Mouse (Mus musculus) Muller cell, postnatal 12 days (primary cell): ENCODE results near the gene Sowaha.

ENCODE experiments used
- DNase-seq: peaks from one replicate; pipeline ENCODE4 v3.0.0-alpha.2; 2015; ENCODE audit errors: inconsistent ontology term

Sowaha gene

DNA sequence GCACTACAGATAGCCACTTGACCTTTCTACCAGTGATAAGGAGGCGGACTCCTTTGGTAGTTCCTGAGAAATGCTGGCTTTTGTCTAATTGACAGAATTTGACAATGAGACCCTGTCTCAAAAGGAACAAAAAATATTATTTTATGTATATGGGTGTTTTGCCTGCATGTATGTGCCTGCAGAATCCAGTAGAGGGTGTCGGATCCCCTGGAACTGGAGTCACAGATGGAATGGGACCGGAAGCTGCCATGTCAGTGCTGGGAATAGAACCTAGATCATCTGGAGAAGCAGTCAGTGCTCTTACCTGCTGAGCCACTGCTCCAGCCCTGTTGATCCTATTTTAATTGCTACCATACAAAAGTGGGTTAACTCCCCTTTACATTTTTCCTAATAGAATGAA, 7.4 kb downstream of the Sowaha start:
- no peak for DNase-seq

DNA sequence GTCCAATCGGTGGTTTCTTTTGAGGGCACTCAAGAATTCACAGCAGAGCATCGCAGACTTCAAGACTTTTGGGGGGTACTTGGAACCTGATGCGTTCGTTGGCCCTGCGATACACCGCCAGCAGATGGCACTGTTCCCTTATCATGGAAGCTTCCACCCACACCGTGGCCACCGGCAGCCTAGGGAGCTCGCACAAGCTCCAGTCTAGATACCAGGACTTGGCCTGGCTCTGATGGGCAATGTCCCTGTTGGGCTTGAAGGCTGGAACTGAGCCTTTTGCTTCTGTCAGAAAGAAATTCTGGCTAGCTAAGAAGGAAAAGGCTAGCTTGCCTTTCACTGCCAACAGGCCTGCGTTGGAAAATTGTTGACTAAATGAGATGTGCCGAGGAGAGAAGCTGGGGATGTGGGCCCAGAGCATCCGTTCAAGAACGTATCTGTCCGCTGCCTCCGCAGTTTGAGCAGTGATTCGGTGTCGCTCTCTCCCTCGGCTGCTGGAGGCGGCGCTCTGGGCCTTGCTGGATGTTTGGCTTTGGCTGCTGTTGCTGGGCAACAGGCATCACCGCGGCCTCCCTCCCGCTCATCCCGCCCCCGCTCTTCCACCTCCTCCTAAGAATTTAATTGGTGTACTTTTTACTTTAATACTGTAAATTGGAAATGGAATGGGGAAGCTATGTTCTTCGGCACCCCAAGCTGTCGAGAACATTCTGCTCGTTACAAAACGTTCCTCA, 9.9 kb downstream of the Sowaha start, which contains the start of gene Gm9837:
Gm9837 (minus strand) TSS at position 512 of the 728 bp plus-strand sequence.
- peak; percentile 92 for DNase-seq

DNA sequence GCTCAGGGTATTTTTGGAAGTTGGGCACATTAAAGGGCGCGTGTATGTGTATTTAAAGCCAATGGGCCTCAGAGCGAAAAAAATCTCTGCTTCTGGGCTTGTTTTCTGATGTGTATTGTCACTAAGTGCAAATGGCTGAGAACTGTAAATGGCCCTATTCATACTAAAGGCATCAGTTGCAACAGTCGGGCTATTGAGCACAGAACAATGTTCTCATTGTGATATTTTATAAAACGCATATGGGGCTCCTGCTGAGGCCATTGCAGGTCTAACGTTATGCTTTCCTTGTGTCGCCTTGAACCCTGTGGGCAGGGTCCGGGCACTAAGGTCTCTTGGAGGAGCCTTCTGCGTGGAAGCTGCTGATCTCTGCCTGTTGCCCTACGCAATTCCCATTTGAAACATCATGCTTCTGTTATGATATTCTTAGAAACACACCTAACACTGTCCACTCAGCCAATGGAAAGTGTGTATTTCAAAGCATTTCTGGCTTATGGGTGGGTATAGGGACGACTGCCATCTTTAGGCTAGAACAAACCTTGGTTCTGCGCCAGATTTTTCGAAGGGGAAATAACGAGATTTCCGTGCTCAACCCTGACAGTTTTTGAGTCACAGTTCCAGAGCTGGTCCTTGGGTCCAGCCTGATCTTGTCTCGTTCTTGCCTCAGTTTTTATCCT, 10.6 kb downstream of the Sowaha start:
- no peak for DNase-seq

DNA sequence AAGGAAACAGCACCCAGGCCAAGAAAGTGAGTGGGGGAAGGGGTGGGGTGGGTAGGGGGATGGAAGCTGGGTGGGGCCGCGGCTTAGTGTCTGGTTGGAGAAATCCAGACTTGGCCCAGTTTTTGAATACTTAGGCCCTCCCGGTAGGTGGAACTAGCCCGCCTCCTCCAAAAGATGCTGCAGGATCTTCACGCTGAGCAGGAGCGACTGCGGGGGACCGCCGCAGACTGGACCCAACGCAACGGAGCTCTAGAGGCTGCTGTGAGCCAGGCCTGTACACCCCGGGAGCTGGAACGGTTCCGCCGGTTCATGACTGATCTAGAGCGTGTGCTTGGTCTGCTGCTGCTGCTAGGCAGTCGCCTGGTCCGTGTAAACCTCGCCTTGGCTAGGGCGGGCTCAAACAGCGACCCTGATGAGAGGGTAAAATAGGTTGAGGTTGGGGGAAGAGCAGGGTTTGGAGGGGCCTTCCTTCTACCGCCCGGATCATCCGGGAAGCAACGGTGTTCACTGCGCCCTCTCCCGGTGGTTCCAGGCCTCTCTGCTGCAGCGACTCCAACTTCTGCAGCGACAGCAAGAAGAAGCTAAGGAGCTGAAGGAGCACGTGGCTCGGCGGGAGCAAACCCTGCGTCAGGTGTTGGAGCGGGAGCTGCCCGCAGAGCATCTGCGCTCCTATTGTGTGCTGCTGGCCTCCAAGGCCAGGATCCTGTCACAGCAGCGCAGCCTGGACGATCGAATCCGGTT, 13.7 kb downstream of the Sowaha start:
- DNase-seq = peak; percentile 61

DNA sequence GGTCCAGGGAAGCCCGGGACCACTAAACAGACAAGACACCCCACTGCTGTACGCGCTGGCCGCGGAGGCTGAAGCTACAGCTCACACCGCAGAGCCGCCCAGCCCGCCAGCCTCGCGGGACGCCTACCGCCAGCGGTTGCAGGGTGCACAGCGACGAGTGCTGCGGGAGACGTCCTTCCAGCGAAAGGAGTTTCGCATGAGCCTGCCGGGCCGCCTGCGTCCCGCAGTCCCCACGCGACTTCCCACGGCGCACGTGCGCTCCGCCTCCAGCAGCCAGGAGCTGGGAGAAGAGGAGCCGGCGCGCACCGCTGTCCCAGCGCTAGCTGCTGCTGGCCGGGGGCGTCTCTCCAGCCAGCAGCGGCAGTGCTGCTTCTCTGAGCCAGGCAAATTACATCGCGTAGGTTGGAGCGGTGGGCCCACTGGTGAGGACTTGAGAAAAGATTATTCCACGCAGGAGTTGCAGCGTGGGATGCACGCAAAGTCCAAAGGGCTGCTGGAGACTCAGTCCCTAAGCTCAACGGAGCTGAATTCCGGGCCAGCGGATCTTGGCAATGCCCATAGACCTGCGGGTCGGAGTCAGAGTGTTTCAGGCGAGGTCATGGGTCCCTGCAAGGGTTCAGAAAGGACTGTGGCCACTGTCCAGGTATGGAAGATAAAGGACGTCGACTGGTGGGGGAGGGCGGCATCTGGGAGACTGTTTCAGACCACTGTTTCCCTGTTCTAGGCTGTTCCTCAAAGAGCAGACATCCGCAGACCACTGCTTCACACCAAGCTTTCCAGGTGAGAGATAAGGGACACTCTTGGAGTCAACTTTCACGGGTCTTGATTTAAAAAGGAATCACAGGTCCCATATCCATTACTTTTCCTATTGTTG, 16.3 kb downstream of the Sowaha start:
- DNase-seq = no peak

DNA sequence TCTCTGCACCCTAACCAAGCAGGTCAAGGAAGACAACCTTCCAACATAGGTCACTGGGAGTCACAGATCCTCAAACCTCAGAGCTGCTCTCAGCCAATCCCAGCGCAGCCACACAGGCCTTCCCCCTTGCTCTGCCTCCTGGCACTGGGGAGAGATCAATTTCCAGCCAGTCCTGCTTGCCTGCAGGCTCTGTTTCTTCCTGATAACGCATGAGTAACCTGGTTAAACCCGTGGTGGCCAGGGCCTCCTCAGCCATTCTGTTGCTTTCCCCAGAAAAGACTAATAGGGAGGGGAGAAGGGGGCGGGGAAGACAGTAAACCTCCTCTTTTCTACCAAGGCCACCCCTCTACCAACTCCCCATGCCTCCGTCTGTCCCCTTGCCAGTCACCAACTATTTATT, 18.3 kb downstream of the Sowaha start:
- no peak for DNase-seq

DNA sequence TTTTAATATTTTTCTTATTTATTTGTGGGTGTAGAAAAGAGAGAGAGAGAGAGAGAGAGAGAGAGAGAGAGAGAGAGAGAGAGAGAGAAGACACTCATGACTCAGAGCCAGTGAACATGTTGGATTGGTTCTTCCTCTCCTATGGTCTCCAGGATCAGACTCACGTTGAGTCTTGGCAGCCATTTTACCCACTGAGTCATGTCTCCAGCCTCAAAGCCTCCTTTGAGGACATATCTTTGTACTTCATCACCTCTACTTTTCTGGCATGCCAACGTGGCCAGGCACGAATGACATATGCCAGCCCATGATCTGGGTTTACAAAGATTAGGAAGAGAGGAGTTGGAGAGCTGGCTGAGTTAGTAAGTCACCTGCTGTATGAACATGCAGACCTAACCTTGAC, 19.9 kb downstream of the Sowaha start:
- peak; percentile 48 for DNase-seq

DNA sequence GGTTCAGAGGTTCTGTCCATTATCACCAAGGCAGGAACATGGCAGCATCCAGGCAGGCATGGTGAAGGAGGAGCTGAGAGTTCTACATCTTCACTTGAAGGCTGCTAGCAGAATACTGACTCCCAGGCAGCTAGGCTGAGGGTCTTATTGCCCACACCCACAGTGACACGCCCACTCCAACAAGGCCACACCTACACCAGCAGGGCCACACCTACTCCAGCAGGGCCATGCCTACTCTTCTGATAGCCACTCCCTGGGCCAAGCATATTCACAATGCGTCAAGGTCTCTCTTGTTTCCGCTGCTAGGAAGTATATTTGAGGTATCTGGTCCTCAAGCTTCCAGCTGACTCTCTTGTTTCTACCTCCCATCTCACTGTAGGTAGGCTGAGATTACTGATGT, 21.1 kb downstream of the Sowaha start:
- DNase-seq = no peak

DNA sequence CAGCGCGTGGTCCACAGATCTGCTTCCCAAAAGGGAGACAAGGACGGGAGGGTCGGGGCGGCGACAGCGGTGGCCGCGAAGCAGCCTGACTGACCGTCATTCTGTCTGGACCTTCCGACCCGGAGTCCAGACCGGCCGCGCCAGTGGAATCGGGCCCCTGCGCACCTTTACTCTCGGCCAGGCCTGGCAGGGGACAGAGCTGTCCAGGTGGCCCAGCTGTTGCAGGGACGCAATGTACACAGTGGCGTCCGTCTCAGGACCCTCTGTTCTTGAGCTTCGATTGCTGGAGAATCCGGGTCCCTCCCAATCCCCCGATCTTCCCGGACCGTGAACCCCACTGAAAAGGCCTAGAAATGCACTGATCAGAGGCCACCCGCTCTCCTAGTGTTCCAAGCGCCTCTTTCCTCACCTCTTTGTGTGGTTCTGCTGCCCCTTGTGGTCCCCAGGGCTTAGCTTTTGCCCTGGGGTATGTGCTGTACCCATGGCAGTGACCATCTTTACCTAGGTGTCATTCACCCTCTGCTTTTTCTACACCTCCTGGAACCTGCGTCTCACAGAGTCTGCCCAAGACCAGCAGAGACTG, 22.6 kb downstream of the Sowaha start:
- no peak for DNase-seq

DNA sequence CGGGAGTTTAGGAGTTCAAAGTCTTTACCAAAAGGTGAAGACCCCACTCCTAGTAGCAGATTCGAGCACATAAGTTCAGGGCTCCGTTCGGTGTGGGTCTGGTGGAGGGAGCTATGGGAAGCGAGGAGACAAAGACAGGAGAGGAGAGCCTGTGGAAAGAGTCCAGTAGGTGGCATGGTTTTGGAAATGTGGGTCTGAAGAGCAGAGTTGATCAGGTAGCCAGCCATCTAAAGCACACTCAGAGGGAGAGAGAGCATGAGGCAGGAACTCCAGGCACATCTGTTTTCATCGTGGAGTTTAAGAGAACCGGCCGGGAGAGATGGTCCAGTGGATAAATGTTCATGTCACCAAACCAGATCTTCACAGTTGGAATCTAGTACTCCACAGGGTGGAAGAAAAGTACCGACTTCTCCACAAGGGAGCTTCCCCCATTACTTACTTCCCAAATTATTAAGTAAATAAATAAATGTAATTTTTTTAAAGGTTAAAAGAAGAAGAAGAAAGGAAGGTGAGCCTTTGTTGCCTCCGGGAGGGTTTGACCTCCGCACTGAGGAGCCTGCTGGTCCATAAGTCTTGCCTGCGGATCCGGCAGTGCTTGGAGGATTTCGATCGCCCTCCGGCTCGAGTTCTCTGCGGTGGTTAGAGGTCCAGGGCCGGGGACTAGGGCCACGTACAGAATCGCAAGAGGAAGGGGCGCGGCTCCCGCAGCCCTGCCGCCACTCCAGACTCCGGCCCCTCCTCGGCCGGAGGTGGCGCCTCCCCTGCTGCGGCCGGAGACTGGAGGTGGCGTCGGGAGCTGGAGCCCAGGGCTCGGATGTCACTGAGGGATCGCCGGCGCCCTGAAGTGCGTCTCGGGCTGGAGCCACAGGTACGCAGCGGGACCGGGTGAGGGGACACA, 23.4 kb downstream of the Sowaha start, which contains the start of the genes Gm10447 and Shroom1:
Gm10447 (minus strand) TSS at position 637 of the 898 bp plus-strand sequence.
Shroom1 (plus strand) TSS at position 732 of the 898 bp plus-strand sequence.
- DNase-seq = peak; percentile 66

DNA sequence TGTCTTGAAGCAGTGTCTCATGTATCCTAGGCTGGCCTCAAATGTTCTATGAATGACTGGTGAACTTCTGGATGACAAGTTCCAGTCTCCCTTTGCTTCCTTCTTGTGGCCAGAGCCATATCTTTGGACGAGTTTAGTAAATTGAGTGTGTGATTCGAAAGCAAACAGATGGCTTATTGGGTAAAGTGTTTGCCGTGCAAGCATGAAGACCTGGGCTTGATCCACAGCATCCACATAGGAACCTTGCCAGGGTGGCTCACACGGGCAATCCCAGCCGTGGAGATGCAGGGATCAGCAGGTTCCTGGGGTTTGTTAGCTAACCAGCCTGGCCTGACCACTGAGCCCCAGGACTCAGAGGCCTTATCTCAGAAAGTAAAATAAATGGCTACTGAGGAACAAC, 27.0 kb downstream of the Sowaha start:
- DNase-seq = no peak

DNA sequence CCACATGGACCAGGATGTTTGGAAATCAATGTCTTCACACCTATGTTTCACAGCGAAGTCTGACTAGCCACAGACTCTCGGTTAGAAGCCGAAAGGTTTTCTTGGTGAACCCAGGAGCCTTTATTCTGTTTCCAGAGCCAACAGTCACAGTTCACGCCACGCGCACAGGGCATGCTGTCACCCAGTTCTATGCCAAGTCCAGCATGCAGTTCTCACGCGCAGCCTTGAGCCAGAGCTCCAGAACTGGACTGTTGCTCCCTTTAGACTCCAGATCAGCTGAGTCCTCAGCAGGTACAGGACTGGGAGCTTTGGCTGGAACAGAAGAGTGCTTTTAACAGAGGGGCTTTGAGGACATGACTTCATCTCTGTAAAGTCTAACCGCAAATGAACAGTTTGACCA, 27.7 kb downstream of the Sowaha start:
- DNase-seq = no peak

DNA sequence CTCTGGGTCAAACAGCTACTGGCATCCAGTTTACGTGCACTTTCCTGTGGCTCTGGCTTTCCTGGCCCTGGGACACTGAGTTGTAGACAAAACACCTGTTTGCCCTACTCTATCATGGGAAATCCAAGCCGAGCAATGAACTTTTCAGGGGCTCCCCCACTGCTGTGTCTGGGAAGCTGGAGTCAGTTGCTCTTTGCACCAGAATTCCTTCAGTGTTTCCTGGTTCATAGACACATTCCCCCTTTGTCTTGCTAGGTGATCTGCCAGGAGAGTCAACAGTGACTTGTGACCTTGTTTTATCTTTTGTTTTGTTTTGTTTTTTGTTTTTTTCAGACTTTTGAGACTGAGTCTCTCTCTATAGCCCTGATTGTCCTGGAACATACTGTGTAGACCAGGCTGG, 28.7 kb downstream of the Sowaha start:
- DNase-seq = no peak

DNA sequence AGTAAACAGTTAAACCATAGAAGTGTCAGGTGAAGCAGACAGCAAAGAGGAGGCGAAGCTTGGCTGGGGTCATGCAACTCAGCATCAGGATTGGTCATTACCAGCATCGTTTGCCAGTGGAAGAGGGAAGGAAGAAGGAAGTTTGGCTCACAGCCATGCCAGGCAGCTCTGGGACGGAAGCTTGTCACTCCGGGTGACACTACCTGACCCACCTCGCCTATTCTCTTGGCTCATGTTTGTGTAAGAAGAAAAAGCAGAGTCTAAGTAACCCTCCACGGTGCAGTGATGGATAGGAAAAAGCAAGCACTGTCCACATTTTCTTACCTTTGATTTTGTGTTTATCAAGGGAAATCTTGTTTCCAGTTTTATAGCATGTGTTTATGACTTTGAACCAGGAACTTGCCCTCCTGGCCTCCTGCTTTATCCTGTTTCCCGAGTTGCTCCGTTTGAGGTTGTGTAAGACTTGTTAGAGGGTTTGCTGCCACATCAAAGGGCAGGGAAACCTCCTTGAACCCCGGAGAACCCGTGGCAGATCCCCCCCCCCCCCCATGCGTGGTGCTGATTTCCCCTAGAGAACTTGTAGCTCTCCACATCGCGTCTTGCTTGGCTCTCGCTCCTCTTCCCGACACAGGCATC, 29.9 kb downstream of the Sowaha start:
- no peak for DNase-seq

DNA sequence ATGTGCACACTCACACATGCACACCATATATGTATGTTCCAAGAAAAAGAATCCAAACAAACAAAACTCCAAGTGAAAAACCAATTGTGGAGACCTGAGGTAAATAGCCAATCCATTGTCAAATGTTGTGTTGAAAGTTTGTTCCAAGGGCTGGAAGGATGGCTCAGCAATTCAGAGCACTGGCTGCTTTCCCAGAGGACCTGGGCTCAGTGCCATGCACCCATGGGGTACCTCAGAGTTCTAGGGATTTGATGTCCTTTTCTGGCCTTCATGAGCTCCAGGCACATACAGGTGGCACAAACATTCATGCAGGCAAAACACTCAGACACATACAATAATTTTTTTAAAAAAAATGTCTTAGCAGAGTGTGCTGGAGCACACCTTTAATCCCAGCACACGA, 31.5 kb downstream of the Sowaha start:
- DNase-seq = no peak

DNA sequence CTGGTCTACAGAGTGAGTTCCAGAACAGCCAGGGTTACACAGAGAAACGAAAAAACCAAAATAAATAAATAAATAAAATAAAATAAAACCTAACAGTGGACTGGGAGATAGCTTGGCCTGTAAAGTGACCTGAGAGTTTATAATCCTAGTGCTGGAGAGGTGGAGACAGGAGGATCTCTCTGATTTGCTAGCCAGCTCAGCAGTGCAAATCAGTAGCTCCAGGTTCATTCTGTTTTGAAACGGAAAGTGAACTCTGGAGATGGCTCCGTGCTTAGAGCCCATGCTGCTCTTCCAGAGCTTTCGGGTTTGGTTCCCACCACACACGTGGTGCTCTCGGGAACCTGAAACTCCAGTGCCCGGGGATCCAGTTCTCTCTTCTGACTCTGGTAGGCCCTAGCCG, 32.1 kb downstream of the Sowaha start:
- no peak for DNase-seq

DNA sequence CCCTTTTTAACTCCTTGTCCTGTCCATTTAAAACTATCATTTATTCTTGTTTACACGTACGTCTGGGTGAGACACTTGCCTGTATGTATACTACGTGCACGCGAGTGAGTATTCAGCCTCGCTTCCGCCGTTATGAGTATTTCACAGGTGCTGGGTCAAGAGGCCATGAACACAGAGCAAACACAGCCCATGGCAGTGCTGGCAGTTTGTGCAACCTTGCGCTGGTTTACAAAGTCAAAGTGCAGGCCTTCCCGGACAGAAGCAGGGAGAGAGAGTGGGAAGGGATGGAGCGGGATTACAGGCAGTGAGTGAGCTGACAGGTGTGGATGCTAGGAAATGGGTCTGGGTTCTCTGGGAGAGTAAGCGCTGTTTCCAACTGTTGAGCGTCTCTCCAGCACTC, 33.9 kb downstream of the Sowaha start:
- no peak for DNase-seq

DNA sequence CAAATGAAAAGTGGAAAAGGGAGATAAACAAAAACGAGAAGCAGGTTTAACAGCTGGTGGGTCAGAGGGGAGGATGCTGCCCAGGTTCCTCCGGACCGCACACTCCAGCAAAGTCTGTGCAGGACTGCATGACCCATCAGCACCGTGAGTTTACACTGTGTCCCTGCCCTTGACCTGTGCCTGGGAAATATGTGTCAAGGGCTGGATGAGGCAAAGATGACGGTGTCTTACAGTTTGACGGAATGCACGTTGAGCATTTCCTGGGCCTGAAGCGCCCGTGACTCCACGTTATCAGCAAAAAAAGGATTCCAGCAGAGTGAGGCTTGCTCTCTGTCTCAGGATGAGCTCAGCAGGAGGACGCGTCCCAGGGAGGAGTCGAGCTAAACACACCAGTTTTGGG, 34.5 kb downstream of the Sowaha start:
- DNase-seq = no peak

DNA sequence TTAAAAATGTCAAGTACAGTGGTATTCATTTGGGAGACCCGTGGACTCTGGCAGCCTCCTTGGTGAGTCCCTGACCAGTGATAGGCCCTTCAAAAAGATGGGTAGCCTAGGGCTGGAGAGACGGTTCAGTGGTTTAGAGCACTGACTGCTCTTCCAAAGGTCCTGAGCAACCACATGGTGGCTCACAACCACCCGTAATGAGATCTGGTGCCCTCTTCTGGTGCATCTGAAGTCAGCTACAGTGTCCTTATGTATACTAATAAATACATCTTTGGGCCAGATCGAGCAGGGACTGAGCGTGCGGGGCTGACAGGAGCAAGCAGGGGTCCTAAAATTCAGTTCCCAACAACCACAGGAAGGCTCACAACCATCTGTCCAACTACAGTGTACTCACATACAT, 36.2 kb downstream of the Sowaha start:
- DNase-seq = no peak

DNA sequence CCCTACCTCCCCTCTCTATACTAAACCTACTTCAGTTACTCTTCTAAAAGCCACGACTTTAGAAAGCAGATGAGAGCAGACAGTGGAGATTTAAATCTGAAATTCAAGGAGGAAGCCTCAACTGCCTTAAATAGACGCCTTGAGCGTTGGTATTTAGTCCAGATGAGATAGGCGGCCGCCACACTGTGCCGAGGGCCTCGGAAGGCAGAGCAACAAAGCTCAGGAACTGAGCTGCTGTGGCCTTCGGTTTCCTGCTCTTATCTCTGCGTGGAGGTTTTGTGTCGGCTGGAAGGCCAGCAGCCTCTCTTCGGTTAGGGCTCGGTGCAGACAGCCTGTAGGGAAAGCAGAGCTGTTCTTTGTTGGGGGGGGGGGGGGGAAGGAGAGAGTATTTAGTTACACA, 38.2 kb downstream of the Sowaha start:
- DNase-seq = no peak
